Mouse (Mus musculus) left cerebral cortex, adult 8-10 months (tissue): Measurements from ENCODE around the gene Zswim3. TPM values are rescaled to one million over a fixed set of nuclear protein-coding genes. Genes with fewer than 3 reads are reported as not detected.

Source experiments
- DNase-seq, 2 experiments: peaks; one replicate each; pipeline ENCODE4 v3.0.0; 2022; ENCODE audit warnings: low spot score in 2 of 2
- total RNA-seq, 4 experiments: library from RNA; stranded (reverse); gene quantifications; 2 replicates each; pipeline ENCODE4 v1.2.4; 2022

Zswim3 gene
- 1 to 10 TPM; 7.1 to 10.0 (median 8.7) TPM for total RNA-seq

- peak; percentile 97 to 99 for DNase-seq
Measured at GRCm38 (mm10) chr2:164804533-164805331, at the start of gene Zswim3, which contains the start of gene Acot8. TSS of gene Zswim3 (plus strand) at chr2:164805098. TSS of gene Acot8 (minus strand) at chr2:164804882.

DNA sequence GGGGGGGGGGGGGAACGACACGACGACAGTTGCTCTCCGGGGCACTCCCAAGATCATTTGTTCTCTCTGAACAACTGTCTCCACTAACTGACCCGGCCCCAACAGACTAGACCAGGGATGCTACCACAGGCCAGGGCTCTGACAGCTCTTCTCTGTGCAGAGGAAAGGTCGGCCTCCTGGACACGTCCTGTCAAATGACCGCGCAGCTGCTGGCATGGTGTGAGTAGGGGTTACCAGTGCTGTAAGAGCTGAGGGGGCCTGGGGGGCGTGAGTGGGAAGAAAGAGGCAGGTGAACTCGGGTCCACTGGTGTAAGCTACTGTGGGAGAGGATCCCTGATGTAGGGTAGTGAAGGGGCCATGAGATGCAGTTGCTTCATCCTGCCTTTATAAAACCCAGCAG lies 47.1 kb upstream of the Zswim3 start:
- no peak for DNase-seq

GRCm38 (mm10) chr2:164758692-164759091 lies 46.2 kb upstream of the Zswim3 start:
- DNase-seq, result no peak

GRCm38 (mm10) chr2:164760059-164760833 lies 44.7 kb upstream of the Zswim3 start:
- no peak for DNase-seq

DNA sequence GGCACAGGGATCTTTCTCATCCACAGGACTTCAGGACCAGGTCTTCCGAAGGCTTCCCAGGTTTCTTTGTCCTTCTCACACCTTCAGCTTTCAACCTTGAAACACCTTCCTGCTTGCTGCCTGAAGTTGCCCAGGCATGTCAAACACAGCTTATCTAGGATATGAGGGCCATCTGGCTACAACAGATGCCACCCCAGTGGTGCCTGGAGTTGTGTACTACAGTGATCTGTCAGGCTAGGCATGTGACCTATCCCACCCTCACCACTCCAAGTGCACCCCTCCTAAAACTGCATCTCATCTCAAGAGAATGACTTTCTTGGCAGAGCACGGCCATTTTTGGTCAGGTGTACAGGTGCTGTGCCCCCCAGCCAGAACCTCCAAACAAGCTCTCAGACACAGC lies 43.4 kb upstream of the Zswim3 start:
- DNase-seq, result no peak

GRCm38 (mm10) chr2:164761971-164762370 lies 42.9 kb upstream of the Zswim3 start:
- DNase-seq, result no peak

DNA sequence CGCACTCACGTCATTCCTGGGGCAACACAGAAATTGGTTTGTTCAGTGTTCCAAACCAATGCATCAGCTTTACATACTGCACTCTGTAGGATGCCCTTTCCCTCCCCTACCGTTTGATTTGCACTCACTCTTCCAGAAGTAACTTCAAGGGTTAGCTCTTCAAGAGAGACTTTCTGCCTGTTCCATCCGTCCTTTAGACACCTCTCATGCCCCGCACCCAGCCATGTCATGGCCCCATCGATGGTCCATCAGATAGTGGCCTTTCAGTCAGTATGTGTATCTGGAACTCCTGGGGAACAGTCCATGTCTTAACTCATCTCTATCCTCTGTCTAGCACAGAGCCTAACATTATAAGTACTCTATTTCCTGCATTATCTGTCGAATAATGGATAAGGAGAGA lies 42.3 kb upstream of the Zswim3 start:
- no peak for DNase-seq

DNA sequence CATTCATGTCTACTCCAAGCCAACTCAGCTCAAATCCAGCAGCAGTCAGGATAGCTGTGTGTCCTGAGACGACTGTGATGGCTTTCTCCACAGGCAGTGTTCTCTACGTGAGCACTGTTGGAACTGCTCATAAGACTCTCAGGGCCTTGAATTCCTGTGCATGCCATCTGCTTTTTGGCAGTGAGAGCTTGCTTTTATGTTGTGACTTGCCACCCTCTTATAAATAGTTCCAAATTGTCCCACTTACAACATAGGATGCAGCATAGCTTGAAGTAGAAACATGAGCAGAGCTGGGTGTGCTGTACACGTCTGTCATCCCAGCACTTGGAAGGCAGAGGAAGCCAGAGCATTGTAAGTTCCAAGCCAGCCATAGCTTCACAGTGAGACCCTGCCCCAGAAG lies 39.1 kb upstream of the Zswim3 start:
- no peak for DNase-seq

- DNase-seq, result no peak
Measured at GRCm38 (mm10) chr2:164767812-164768540, 36.9 kb upstream of the Zswim3 start.

- peak; percentile 97 to 98 for DNase-seq
Measured at GRCm38 (mm10) chr2:164769258-164770037, 35.5 kb upstream of the Zswim3 start, which contains the start of gene Ube2c. TSS of gene Ube2c (plus strand) at chr2:164769898.

DNA sequence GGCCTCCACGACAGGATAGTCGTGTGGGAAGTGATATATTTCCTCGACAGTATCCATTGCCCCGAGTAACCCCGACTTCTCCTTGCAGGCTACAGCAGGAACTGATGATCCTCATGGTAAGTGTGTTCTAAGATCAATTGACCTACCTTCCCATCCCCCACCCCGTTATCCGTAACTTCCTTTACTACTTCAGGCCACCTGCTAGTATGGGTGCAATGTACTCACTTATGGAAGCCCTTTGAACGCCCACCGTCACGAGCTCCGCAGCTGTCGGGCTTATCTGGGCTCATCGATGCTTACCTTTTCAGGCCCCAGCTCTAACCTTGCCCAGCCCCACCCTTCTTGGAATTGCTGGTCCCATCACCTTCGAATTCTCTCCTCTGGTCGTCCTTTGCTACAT lies 34.6 kb upstream of the Zswim3 start:
- no peak for DNase-seq

GRCm38 (mm10) chr2:164771123-164771522 lies 33.8 kb upstream of the Zswim3 start:
- no peak for DNase-seq

GRCm38 (mm10) chr2:164773229-164773988 lies 31.5 kb upstream of the Zswim3 start:
- DNase-seq, result no peak

DNA sequence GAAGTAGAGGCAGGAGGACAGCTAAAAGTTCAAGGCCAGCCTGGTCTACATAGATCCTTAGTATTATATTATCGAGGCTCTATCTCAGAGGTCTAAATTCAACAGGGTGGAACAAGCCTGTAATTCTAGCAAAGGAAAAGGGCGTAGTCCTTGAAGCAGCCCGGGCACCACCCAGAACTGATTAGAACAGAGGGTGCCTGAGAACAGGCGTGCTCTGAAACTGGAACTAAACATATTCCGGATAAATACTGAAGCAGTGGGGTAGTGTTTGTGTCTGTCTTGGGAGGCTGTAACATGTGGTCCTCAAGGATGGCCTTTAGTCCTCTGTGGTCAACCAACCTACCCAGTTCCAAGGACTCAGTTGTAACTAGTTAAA lies 30.9 kb upstream of the Zswim3 start:
- DNase-seq, result no peak

DNA sequence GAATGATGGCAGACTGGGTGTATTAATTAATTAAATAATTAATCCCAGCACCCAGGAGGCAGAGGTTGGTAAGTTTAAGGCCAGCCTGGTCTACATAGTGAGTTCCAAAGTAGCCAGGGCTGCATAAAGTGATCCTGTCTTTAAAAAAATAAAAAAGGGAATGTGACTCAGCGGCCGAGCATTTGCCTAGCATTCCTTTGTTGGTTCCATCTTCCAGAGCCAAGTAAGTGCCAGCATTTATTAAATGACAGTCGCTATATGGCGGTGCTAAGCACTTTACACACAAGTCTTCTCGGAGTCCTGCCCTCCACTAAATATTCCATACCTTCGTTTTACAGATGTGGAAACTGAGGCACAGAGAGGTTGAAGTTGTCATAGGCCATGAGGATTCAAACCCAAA lies 28.8 kb upstream of the Zswim3 start:
- no peak for DNase-seq

DNA sequence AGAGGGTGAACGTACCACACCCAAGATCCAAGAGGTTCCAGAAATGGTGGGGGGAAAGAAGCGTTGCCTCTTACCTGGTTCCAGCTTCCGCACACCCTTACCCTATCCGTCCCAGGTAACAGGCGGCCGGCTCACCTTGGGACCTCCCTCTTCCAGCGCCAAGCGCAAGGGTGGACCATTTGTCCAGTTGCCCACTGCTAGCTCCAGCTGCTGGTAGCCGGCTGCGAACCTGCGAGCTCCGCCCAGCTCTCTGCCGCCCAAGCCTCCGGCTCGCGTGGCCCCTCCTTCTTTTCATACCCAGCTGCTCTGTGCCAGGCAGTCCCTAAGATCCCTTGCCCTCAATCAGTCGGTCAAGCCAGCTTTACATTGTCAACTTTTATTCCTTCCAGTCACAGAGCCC lies 28.1 kb upstream of the Zswim3 start:
- no peak for DNase-seq

DNA sequence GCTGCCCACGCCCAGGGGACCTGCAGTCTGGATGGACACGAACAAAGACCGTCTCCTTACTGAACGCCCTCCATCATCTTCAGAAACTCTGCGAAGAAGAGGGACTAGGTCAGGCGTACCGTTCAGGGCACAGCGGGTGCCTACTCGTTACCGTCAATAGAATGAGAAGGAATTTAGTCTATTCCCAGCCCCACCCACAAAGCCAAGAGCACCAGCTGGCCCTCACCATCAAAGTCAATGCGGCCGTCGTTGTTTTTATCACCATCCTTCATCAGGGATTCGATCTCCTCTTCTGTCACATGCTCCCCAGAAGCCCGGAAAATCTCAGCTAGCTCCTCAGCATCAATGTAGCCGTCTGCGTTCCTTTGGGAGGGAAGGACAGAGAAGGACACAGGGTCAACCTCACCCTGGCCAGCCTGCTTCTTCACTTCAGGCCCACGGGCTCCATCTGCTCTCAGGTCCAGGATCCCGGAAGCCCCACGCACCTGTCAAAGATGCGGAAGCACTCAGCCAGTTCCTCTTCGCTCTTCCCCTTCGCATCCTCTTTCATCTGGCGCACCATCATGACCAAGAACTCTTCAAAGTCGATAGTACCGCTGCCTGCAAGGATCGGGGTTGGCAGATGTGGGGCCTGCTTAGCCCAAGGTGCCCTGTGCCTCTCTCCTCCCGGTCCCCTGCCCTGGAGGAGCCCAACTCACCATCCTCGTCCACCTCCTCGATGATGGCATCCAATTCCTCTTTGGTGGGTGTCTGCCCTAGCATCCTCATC lies 27.5 kb upstream of the Zswim3 start:
- DNase-seq, result no peak

DNA sequence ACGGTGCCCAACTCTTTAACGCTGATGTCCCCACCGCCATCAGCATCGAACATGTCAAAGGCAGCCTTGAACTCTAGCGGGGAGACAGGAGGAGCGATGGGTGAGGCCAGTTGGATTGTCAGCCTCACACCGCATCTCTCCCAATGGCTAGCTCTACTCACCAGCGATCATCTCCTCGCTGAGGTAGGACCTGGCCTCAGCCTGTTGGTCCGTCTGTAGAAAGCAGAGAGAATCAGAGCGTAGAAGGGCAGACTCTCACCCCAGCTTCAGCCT lies 26.9 kb upstream of the Zswim3 start:
- DNase-seq, result no peak

DNA sequence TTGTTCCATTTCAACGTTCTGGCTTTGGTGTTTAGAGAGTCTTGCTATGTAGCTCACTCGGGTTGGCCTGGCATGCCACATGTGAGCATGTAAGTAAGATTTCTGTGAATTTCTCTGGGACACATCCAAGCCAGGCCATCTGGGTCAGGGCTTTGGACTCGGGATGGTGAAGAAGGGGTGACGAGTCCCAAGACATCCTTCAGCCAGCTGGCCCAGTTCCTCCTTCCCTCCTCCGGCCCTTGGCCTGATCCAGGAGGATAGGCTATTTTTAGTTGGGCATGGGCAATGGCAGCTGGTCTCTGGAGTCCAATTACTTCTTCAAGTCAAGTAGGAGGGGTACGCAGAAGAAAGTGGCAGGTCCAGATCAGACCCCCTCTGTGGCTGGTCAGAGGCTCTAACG lies 26.1 kb upstream of the Zswim3 start:
- no peak for DNase-seq
